Comparison of ENCODE assay signal across 24 mouse cellular contexts in genomic region chr5:65914342-65914741, GRCm38 (mm10). TPM values are rescaled to one million over a fixed set of nuclear protein-coding genes. Genes with fewer than 3 reads are reported as not detected.
"Had no signal": no experiment of that assay in that cellular context is flagged by ENCODE, and none has a peak within 500 bp of the region (broad histone marks: within the 10 kb centered on the region; RNA-seq: fewer than 3 reads in every experiment).

No protein-coding gene starts in this region.

- DNase-seq: lung, adult 2 months; lung, postnatal 14 days; lung, postnatal 36 days; retina, postnatal 1 day; right cerebral cortex, adult 18-20 months; right cerebral cortex, postnatal 25 days; right cerebral cortex, postnatal 4 days; spleen, adult 18-20 months; thymus, adult 18-20 months; thymus, postnatal 25 days; thymus, postnatal 4 days had no signal

- ATAC-seq: lung, postnatal 0 days; midbrain, embryonic 13.5 days; midbrain, embryonic 15.5 days had no signal

RNA-seq across cellular contexts. Expression of gene Chrna9, which starts 20.4 kb away (rescaled TPM):
- total RNA-seq: megakaryocyte progenitor cell, adult 5-6 weeks; midbrain, postnatal 0 days; monocyte, adult 5-6 weeks had no signal
- polyA plus RNA-seq: lung, postnatal 0 days; macrophage; midbrain, embryonic 11.5 days; midbrain, embryonic 13.5 days; midbrain, embryonic 15.5 days; midbrain, postnatal 0 days; neural tube, embryonic 13.5 days; neural tube, embryonic 15.5 days; small intestine, adult 2 months; stomach, embryonic 14.5 days; urinary bladder, adult 2 months had no signal
